Mouse (Mus musculus) layer of hippocampus, adult 11-12 months (tissue): ENCODE data around the gene Lage3.
A peak's percentile ranks its signal among the peaks of the same experiment; 100 is the strongest.
"Not testable (repeated sequence)": the region's sequence is repeated elsewhere in the genome, so short reads cannot be mapped to it uniquely, and the experiment has no call there.

ENCODE experiments used
- DNase-seq: peaks from one replicate; pipeline ENCODE4 v3.0.0; 2022; ENCODE audit warnings: low spot score

Lage3 gene

DNA sequence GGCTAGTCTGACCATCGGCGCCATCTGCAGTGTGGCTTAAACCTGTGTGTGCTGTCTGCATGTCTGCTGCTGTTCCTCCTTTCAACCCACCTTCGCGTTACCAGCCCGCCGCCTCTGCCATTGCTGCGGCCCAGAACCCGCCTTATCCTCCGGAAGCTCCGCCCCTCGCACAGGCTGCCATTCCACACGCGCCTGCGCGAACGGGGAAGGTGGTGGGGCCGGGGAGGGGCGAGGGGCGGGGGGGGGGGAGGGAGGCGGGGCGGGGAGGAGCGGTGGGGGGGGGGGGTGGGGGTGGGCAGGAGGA is at the start of gene Lage3:
TSS of gene Lage3 (minus strand) at position 152 of the 304 bp plus-strand sequence.
- peak; percentile 78 for DNase-seq

DNA sequence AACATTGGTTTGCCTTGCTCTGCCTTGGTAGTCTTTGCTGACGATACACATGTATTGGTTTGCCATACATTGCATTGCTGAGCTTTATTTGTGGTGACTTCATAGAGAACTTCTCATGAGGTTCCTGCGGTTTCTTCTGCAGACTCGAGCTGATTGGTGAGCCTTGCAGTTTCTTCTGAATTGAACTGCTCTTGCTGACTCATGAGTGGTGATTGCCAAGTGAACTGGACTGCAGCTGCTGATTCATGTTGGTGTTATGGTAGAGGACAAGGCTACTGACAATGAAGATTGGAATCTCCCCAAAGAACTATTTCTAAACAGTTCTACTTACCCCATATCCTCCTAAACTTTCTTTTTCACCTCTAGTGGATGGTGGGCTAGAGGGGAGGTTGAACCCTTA is 46.7 kb upstream of the Lage3 start:
- DNase-seq = no peak

DNA sequence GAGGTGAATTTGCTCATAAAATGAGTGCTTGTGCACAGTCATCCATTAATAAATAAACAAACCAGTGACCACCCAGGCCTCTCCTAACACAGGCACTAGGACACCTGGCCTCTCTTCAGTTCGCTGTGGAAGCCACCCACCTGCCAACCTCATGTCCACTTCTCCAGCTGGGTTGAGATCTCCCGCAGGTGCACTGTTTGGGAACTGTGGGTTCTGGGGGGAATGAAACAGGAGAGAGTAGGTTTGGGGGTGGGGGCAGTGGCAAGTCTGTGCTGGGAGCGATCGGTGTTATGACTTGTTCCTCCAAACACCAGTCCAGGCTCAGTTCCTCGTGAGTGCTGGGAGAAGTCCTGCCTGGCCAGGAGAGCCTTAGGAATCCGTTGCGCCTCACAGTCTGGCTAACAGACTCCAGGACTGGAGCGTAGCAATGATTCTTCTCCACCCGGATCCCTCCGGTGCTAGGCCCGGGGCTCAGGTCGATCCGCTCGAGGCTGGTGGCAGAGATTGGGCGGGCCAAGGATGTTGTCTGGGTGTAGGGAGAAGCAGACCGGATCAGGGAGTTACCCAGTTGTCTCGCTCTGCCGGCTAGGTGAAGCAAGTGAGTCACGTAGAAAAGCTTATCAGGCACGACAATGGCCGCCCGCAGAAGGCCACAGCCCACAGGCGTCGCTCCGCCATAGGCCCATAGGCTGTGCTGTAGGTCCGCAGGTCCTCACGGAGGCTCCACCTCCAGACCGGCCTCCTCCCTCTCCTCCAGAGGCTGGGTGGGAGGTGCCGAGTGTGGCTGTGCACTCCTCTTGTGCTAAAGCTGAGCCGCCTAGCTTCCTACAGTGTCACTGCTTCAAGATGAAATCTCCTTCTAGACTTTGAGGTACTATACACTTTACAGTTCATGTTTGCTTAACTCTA is 39.4 kb upstream of the Lage3 start, which contains the start of the genes Fam3a and Ikbkg:
TSS of gene Fam3a (minus strand) at position 738 of the 909 bp plus-strand sequence.
TSS of gene Ikbkg (plus strand) at position 756 of the 909 bp plus-strand sequence.
- peak; percentile 79 for DNase-seq

DNA sequence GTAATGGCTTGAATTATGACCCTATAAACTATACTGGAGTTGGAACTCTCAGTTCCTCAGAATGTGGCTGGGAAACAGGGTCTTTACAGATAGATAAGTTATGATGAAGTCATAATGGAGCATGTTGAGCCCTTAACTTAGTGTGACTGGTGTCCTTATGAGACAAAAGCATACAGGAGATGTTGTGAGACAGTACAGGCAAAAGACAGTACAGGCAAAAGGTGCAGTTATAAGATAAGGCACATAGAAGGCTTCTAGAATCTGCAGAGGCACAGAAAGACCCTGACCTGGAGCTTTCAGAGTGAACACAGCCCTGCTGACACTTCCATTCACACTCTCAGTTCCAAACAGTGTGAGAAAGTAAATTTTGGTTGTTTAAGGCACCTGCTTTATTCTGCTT is 34.7 kb upstream of the Lage3 start:
- DNase-seq = no peak

DNA sequence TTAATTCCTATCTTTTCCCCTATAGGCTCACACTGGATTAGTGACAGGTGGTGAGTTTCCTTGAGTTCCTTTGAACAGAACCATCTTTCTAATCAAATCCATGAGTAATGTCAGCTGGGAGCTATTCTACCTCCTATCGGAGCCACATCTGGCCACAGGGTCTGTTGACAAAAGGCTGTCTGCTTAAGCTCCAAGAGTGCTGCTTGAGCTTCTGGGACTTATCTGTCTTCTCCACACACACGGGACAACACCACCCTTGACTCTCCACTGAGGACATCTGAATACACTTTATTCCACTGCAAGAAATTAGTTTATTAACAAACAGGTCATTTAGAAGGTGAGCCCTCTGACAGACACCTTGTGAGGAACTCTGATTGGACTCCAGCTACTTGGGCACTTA is 31.0 kb upstream of the Lage3 start:
- no peak for DNase-seq

DNA sequence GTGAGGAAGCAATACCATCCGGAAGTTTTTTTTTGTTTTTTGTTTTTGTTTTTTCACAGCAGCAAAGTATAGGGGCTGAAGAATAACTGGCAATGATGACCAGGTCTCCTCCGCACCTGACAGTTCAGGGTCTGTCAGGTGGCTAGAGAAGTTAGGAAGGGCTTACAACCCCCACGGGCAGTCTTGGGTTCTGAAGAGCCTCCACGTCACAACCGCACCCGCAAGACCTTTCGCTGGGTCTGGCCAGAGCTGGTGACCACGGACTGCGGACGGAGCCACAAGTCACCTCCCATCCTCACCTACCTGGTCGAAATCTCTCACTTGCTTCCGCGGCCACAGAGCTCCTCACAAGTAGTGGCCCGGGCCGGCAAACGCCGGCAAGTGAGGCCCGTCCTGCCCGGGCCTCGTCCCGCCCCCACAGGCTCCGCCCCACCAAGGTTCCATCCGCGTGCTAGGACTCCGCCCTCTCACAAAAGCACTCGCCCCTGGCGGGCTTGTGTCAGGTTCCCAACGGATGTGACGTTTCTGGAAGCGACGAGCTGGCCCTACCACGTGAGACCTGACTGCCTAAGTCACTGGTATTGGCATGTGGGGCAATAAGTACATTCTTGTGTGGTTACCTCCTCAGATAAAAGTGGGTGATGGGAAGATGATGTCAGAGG is 19.6 kb upstream of the Lage3 start, which contains the start of the genes Ubl4a and Slc10a3:
TSS of gene Ubl4a (minus strand) at position 331 of the 662 bp plus-strand sequence.
TSS of gene Slc10a3 (minus strand) at position 462 of the 662 bp plus-strand sequence.
- DNase-seq = peak; percentile 82

- DNase-seq = peak; percentile 49
These were observed 14.9 kb upstream of the Lage3 start for GRCm38 (mm10) chrX:74368209-74368909.

GRCm38 (mm10) chrX:74367512-74367911 is 14.1 kb upstream of the Lage3 start:
- DNase-seq = no peak

- no peak for DNase-seq
These were observed 5.8 kb upstream of the Lage3 start for GRCm38 (mm10) chrX:74359171-74359570.

- not testable (repeated sequence) for DNase-seq
These were observed 3.7 kb upstream of the Lage3 start for GRCm38 (mm10) chrX:74357069-74357468.

GRCm38 (mm10) chrX:74352645-74353466 is 562 bp downstream of the Lage3 start:
- DNase-seq = no peak

GRCm38 (mm10) chrX:74330166-74330930 is 23.1 kb downstream of the Lage3 start:
- no peak for DNase-seq

DNA sequence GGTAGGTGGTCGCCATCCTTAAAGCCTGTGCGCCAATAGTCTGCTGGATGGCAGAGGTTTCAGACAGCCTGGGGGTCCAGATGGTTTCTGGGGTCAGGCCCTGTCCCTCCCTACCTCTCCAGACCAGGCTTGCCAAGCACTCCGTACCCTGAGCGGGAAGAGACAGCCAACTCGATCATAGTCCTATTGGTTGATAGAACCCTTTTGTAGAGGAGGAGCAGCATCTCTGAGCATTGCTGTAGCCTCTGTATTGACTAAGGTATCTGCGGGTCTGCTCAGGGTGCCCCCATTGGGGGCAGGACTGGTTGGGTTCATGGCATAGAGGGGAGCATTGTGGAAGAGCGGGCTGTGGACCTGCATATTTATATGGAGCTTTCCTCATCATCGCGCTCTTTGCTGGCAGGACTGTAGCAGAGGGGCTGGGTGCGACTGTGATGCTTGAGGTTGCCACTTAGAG is 24.2 kb downstream of the Lage3 start:
- no peak for DNase-seq

DNA sequence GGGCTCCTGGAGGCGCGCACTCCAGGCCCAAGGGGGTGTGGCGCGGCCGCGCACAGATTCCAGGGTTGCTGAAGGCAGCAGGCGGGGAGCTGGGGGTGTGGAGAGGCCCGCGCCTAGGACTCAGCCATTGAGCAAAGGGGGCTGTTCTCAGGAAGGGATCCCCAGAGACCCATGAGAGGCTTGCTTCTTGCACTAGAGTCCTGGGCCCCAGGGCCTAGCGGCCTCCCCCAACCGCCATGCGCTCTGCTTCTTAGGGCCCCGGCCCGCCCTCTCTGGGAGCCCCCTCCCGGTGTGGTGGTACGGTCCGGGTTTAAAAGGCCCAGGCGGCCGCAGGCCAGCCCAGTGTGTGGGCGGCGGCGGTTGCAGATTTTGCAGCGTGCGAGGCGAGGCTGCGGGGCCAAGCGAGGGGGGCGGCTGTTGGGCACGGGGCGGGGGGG is 24.7 kb downstream of the Lage3 start, which contains the start of gene Plxna3:
TSS of gene Plxna3 (plus strand) at position 342 of the 437 bp plus-strand sequence.
- peak; percentile 54 for DNase-seq

- peak; percentile 89 for DNase-seq
These were observed 40.6 kb downstream of the Lage3 start, which contains the start of gene Fam50a for GRCm38 (mm10) chrX:74312540-74313464. TSS of gene Fam50a (plus strand) at chrX:74313033.

GRCm38 (mm10) chrX:74304867-74305700 is 48.3 kb downstream of the Lage3 start, which contains the start of gene Gdi1:
TSS of gene Gdi1 (plus strand) at chrX:74304998.
- peak; percentile 66 for DNase-seq
